Mouse (Mus musculus) neutrophil, adult 5-6 weeks (primary cell): Measurements from ENCODE around the gene Myo10. TPM values are rescaled to one million over a fixed set of nuclear protein-coding genes. Genes with fewer than 3 reads are reported as not detected.
"Not testable (repeated sequence)": the region's sequence is repeated elsewhere in the genome, so short reads cannot be mapped to it uniquely, and the experiment has no call there.

ENCODE experiments used
- ATAC-seq: fragments of 151-379, 151-347 bp; 2 replicates; pipeline ENCODE4 v1.8.0; 2017; ENCODE audit warnings: mild to moderate bottlenecking, moderate TSS enrichment; ENCODE audit not compliant: insufficient number of reproducible peaks, poor library complexity, low FRiP score, severe bottlenecking; ENCODE audit errors: extremely low read depth
- total RNA-seq: library from RNA; stranded (forward); fragments of 200-1000 nt; gene quantifications from 2 replicates; pipeline ENCODE4 v1.2.3, GENCODE M21; 2017

Myo10 gene
- total RNA-seq, 1 experiment from 2014 or later, result 1.2 TPM

DNA sequence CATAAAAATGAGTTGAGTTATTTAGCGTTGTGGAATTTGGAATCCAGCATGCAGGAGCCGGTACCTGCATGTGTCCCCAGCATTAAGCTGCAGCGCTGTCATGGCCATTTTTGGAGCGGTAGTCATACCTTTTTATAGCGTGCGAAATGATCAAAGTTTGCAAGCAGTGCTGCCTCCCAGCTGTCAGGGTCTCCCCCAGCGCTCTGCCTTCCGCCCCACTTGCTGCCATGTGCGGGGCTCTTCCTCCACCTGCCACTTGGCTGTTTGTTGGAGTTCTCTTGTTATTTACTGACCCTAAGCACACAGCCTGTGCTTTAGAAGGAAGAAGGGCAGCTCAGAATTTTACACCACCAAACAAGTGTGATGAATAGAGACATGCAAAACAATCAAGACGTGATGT lies 88.6 kb downstream of the Myo10 start:
- ATAC-seq, result no peak

DNA sequence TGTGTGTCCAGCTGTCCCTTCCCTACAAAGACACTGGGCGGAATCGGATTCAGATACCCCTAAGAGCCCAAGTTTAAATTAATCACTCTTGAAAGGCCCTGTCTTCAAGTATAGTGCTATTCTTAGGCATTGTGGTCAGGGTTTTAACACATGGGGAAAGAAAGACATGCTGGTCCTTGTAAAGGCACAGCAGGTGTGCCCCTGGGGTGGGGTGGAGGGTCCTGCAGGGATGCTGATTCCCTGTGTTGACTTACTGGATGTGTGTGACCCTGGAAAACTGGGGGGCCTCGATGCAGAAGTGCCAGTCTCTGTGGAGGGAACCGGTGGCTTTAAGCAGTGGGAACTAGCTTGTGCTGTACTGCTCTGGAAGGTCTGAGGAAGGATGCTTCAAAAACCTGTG lies 90.6 kb downstream of the Myo10 start:
- ATAC-seq, result no peak

- ATAC-seq, result no peak
Measured at GRCm38 (mm10) chr15:25713587-25714361, 91.4 kb downstream of the Myo10 start.

DNA sequence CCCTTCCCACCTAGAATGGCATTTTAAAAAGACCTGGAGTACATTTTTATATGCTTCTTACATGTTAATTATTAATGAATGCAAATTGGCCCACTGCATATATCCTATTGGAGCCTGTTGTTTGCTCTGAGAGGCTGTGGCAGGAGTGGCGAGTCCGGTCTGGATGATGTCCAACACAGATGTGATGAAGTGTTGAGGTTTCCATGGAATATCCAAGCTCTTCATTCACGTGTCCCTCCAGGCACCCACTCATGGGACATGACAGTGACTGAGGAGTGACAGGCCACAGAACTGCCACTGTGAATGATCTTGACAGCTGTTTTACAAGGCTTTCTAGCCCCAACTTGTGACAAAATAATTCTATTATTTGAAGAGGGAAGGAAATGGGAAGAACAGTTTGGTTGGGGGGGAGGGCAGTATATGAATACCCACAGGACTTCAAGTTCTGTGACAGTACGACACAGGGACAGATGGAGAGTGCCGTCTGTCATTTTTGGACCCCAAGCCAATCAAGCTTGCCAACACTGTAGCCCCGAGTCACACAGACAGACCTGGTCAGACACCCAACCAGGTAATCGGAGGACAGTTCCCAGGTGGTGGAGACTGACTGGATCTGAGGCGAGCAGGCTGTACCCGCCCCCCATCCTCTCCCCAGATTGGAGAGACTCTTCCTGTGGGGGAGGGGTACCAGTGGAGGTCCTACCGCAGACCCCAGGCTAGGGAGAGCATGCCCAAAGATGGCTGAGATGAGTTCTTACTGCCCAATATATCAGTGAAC lies 93.1 kb downstream of the Myo10 start:
- no peak for ATAC-seq

- no peak for ATAC-seq
Measured at GRCm38 (mm10) chr15:25715996-25716395, 93.7 kb downstream of the Myo10 start.

DNA sequence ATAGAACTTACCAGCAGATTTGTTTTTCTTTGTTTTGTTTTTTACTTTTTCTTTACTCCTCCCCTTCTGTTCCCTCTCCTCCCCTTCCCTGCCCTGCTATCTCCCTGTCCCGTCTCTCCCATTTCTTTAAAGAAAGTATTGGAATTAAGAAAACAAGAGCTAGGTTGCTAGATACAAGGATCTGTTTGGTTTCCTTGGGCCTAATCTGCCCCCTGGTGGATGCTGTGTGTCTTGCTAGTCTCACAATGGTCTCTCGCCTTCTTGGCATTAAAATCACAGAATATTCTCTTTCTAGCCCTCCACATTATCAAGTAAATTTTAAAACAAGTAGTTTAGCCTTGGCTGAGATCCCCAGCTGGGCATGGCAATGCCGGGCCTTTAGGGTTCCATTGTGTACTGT lies 94.7 kb downstream of the Myo10 start:
- no peak for ATAC-seq

DNA sequence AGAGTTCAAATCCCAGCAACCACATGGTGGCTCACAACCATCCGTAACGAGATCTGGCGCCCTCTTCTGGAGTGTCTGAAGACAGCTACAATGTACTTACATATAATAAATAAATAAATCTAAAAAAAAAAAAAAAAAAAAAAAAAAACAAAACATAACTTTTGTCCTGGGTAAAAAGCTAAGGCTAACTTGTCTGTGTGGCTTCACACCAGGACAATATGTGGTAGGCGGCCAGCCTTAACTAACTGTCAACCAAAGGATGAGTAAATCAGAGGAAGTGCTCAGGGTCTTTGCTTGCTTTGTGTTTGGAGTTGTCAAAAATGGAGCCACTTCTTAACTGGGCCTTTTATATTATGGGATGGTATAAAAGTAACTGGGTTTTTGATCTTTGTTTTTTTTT lies 95.8 kb downstream of the Myo10 start:
- ATAC-seq, result not testable (repeated sequence)

GRCm38 (mm10) chr15:25719270-25719669 lies 96.9 kb downstream of the Myo10 start:
- no peak for ATAC-seq

DNA sequence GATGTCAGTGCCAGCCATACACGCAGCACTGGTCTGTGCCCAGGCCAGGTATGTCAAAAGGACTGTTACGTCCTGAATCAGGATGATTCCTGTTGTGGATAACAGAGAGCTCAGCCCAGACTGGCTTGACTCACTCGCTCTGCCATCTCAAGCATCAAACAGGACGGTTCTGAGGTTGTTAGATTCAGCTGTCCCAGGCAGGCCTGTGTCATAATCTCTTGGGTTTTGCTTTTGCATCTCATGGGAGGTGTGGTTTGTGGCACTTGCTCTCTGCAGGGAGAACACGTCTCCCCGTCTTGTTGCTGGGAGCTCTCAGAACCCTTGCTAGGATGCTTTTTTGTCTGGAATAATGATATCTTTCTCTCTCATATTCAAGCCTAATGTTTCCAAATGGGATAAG lies 97.9 kb downstream of the Myo10 start:
- ATAC-seq, result no peak

DNA sequence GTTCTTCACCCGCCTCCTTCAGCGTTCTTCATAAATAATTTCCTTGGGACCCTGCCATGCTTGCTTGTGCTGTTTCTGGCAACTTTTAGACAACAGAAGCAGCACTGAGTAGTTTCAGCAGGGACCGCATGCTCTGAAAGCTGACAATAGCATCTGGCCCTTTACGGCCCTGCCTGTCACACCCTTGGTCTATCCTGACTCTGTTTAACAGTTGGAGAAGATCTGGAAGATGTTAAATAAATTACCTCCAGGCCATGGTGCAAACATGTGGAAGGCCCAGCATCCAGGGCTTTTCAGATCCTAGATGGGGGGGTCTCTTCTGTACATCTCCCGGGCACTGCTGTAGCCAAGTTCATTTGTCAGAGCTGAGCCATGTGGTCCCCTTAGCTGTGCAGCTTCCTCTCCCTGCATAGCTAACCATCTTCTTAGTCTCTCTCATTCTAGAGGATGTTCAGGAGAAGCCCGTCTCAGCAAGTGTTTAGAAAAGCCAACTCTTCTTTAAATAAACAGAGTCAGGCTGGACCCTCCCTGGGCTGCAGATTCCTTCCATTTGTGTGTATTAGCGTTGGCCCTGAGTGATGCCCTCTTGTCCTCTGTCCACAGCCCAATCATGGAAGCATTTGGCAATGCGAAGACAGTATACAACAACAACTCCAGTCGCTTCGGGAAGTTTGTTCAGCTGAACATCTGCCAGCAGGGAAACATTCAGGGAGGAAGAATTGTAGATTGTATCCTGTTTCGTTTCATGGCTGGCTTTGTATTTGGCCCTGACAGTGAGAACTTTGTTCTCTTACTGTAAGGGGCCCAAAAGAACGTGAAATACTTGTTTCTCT lies 101.2 kb downstream of the Myo10 start:
- ATAC-seq, result no peak

- ATAC-seq, result no peak
Measured at GRCm38 (mm10) chr15:25724549-25724948, 102.2 kb downstream of the Myo10 start.

- ATAC-seq, result no peak
Measured at GRCm38 (mm10) chr15:25726814-25727213, 104.5 kb downstream of the Myo10 start.

GRCm38 (mm10) chr15:25728501-25728900 lies 106.2 kb downstream of the Myo10 start:
- no peak for ATAC-seq

DNA sequence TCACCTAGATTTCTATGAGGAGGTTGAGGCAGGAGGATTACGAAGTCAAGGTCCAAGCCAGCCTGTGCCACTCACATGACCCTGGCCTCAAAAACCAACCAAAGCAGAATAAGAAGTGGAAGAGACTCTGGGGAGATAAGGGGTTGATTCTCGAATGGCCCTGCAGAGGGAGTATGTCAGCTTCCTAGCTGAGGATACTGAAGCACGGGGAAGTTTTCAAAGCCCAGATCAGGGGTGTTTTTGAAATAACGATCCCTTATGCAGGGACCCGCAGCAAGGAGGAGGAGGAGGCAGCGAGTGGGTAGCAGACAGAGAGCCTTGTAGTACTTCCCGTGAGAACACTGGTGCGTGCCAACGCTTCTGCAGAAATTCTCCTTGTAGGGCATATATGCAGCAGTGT lies 108.7 kb downstream of the Myo10 start:
- 0 out of 2 replicates have a peak, but pooled peaks have one; percentile 10 for ATAC-seq

- 0 out of 2 replicates have a peak, but pooled peaks have one; percentile 24 for ATAC-seq
Measured at GRCm38 (mm10) chr15:25732758-25733428, 110.6 kb downstream of the Myo10 start.

- peak; percentile 52; the same call in 1 of the 2 replicates for ATAC-seq
Measured at GRCm38 (mm10) chr15:25733739-25734430, 111.6 kb downstream of the Myo10 start.

- no peak for ATAC-seq
Measured at GRCm38 (mm10) chr15:25736531-25736930, 114.2 kb downstream of the Myo10 start.

- 0 out of 2 replicates have a peak, but pooled peaks have one; percentile 19 for ATAC-seq
Measured at GRCm38 (mm10) chr15:25740271-25740670, 117.9 kb downstream of the Myo10 start.
